Mouse (Mus musculus) mammary gland, adult 2 months (tissue): Measurements from ENCODE around the gene Atg3. TPM values are rescaled to one million over a fixed set of nuclear protein-coding genes. Genes with fewer than 3 reads are reported as not detected.

Experiments used
- polyA plus RNA-seq: library from polyadenylated mRNA; depleted of rRNA; stranded (reverse); fragments of >200 nt; gene quantifications from 2 replicates; pipeline ENCODE4 v1.2.3, GENCODE M21; 2012; ENCODE audit warnings: low replicate concordance; rRNA removed

Atg3 gene
- 11.5 and 36.2 TPM in 2 replicates for polyA plus RNA-seq

DNA sequence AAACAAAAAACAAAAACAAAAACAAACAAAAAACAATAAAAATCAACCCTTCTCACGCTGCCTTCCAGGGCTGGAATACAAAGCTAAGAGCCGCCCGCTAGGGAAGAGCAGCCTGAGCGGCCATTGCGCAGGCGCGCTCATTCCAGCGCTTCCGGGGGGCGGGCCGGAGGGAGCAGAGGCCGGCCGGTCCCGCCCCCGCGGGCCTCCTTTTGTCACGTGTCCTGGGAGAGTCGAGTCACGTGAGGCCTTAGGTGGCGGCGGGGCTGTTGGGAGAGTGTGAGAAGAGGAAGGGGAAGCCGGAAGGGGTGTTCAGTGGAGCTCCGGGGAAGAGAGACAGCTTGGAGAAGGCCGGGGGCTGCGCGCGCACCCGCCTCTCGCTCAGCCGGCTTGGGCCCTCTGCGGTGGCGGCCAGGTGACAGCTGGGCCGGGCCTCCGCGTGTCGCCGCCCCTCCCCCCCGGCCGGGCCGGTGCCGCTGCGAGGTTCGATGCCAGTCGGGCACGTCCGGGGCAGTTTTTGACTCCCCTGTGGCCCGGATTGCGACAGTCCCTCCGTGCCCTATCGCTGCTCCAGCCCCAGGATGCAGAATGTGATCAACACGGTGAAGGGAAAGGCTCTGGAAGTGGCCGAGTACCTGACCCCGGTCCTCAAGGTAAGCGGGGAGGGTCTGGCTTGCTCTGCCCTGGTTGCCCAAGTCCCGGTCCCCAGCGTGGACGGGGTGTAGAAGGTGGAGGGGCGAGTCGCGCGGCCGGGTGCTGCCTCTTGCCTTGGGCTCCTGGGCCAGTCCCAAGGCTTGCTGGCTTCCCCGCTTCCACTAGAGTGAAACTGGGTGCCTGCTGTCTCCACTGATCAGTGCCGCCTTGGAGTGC, at the start of gene Atg3, which contains the start of gene Slc35a5:
Gene Atg3 (plus strand): TSS at position 264 of the 867 bp plus-strand sequence.
Gene Slc35a5 (minus strand): TSS at position 185 of the 867 bp plus-strand sequence.

DNA sequence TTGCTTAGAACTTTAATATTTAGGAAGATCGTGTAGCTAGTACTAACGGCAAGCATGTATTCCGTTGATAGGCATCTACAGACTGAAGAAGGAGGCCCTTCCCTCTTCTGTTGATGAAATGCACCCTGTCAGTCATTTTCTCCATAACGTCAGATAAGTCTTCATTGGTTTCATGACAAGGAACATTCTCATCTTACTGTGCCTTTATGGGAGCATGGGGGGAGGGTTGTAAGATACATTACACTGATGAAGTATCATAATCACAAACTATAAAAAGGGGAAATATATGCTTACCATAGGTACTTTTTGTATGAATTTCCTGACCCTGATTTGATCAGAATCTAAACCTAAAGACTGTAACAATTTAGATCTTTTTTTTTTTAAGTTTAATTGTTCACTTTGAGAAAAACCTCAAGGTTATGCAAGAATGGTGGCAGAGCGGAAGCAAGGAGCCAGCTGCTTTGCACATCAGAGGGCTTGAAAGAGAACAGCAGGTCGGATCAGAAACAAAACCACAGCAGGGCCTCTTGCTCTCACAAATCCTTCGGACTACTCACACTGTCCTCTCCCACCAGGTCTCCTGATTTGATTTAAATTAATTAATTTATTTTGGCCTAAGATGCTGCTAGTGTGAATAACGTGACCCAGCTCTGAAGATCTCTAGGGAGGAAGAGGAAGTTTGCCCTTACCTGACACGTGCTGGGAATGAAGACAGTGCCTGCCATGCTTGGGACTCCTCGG, 65.2 kb downstream of the Atg3 start, which contains the start of gene Btla:
Gene Btla (plus strand): TSS at position 668 of the 741 bp plus-strand sequence.

Other genes with a start within 250 kb of the Atg3 start
- gene Cd200r3, start 215.1 kb upstream of the Atg3 start, polyA plus RNA-seq, result 0.18 and 0.85 TPM in 2 replicates
- 145 and 192 TPM in 2 replicates for gene Ccdc80, start 65.4 kb upstream of the Atg3 start, polyA plus RNA-seq
- gene Slc35a5, start 79 bp upstream of the Atg3 start, polyA plus RNA-seq, result 11.0 and 31.4 TPM in 2 replicates
- gene Btla, start 65.5 kb downstream of the Atg3 start, polyA plus RNA-seq, result 8.8 and 13.5 TPM in 2 replicates